Mouse (Mus musculus): ENCODE measurements around the gene Nme2. TPM values are rescaled to one million over a fixed set of nuclear protein-coding genes. Genes with fewer than 3 reads are reported as not detected.

Gene Nme2
- polyA plus RNA-seq, 1 experiment = 1.4 TPM

DNA sequence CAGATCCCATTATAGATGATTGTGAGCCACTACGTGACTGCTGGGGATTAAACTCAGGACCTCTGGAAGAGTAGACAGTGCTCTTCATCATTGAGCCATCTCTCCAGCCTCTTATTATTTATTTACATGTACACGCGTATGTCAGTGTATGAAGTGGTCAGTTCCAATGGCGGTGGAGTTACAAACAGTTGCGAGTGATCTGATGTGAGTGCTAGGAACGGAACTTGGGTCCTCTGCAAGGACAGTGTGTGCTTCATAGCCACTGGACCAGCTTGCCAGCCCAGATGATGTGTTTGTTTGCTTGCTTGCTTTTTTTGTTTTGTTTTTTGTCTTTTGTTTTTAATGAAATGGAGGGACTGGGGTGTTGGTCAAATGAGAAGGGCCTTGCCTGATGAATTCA, 13.1 kb upstream of the Nme2 start:
- peak overlapping the region; percentile 88 for H3K4me3 ChIP-seq (replicated peaks)
- H3K4me1 ChIP-seq (ENCODE audit: control insufficient read depth) = peaks cover 34% of the 10 kb centered on the region
- peaks cover 19% of the 10 kb centered on the region for H3K36me3 ChIP-seq (ENCODE audit: control insufficient read depth)
- no peaks in the 10 kb centered on the region for H3K9me3 ChIP-seq (ENCODE audit: control insufficient read depth, low read length)
- no peaks in the 10 kb centered on the region for H3K27me3 ChIP-seq (ENCODE audit: control insufficient read depth)
- TF ChIP-seq TAL1 (IDR thresholded peaks at IDR 0.05; ENCODE audit: low read length) (no peak), GATA1 (IDR thresholded peaks at IDR 0.05; ENCODE audit: low read length) (no peak)

GRCm38 (mm10) chr11:93968848-93969128, 12.7 kb upstream of the Nme2 start:
- Histone ChIP-seq H3K36me3 (ENCODE audit: control insufficient read depth) (peaks cover 23% of the 10 kb centered on the region), H3K4me1 (ENCODE audit: control insufficient read depth) (peaks cover 34% of the 10 kb centered on the region), H3K9me3 (ENCODE audit: control insufficient read depth, low read length) (no peaks in the 10 kb centered on the region), H3K4me3 (replicated peaks) (peak overlapping the region; percentile 88), H3K27me3 (ENCODE audit: control insufficient read depth) (no peaks in the 10 kb centered on the region)
- TF ChIP-seq TAL1 (IDR thresholded peaks at IDR 0.05; ENCODE audit: low read length) (no peak), GATA1 (IDR thresholded peaks at IDR 0.05; ENCODE audit: low read length) (no peak)

DNA sequence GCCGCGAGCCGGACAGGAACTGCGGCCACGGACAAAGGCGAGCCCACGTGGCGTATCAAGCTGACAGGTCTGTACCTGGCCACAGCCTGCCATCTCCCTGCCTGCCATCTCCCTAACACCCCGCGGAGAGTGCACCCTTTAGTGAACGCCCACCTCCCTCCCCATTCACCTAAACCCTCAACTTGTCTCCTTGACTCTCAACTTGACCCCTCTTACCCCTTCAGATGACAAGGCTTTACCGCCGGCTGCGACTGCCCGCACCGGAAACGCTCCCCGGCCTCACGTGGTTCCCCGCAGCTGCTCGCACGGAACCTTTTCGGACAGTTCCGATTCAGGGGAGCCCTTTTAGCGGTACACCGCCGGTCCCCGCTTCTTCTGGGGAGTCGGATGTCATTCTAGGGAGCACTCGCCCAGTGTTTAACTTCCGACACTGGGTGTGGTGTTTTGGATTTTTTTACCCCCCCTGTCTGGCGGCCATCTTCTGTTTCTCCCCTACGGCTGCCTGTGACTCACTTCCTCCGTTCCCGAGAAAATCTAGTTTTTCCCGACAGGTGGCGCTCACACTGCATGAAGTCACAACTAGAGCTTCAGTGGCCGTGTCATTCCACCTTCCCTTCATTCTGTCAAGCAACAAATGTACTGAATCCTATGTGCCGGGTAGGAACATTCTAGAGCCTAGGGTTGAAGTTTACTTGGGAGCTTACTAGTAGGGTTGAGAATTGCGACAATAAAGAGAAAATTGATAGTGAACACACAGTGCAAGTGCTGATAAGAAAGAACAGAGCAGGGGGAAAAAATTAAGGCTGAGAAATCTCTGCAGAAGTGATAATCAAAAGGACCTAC, 12.2 kb upstream of the Nme2 start, which contains the start of the genes Gm20390 and Nme1:
Gene Gm20390 (minus strand): TSS at position 289 of the 843 bp plus-strand sequence.
Gene Nme1 (minus strand): TSS at position 517 of the 843 bp plus-strand sequence.
- H3K4me1 ChIP-seq (ENCODE audit: control insufficient read depth) = peaks cover 34% of the 10 kb centered on the region
- H3K27me3 ChIP-seq (ENCODE audit: control insufficient read depth) = no peaks in the 10 kb centered on the region
- no peaks in the 10 kb centered on the region for H3K9me3 ChIP-seq (ENCODE audit: control insufficient read depth, low read length)
- peak within 1 kb of the TSS; percentile 88 for H3K4me3 ChIP-seq (replicated peaks)
- TF ChIP-seq GATA1 (IDR thresholded peaks at IDR 0.05; ENCODE audit: low read length) (no peak), TAL1 (IDR thresholded peaks at IDR 0.05; ENCODE audit: low read length) (no peak)
- H3K36me3 ChIP-seq (ENCODE audit: control insufficient read depth) = peaks cover 29% of the 10 kb centered on the region

- TF ChIP-seq TAL1 (IDR thresholded peaks at IDR 0.05; ENCODE audit: low read length) = no peak
- TF ChIP-seq GATA1 (IDR thresholded peaks at IDR 0.05; ENCODE audit: low read length) = no peak
- H3K36me3 ChIP-seq (ENCODE audit: control insufficient read depth) = peaks cover 37% of the 10 kb centered on the region
- no peaks in the 10 kb centered on the region for H3K9me3 ChIP-seq (ENCODE audit: control insufficient read depth, low read length)
- no peaks in the 10 kb centered on the region for H3K27me3 ChIP-seq (ENCODE audit: control insufficient read depth)
- peak overlapping the region; percentile 88 for H3K4me3 ChIP-seq (replicated peaks)
- peaks cover 34% of the 10 kb centered on the region for H3K4me1 ChIP-seq (ENCODE audit: control insufficient read depth)
These were observed 11.3 kb upstream of the Nme2 start for GRCm38 (mm10) chr11:93967381-93967780.

- Histone ChIP-seq H3K4me1 (ENCODE audit: control insufficient read depth) (peaks cover 34% of the 10 kb centered on the region), H3K27me3 (ENCODE audit: control insufficient read depth) (no peaks in the 10 kb centered on the region), H3K36me3 (ENCODE audit: control insufficient read depth) (peaks cover 54% of the 10 kb centered on the region), H3K4me3 (replicated peaks) (no peak overlapping the region), H3K9me3 (ENCODE audit: control insufficient read depth, low read length) (no peaks in the 10 kb centered on the region)
- TF ChIP-seq TAL1 (IDR thresholded peaks at IDR 0.05; ENCODE audit: low read length) (no peak), GATA1 (IDR thresholded peaks at IDR 0.05; ENCODE audit: low read length) (no peak)
These were observed 9.3 kb upstream of the Nme2 start for GRCm38 (mm10) chr11:93965391-93965790.

DNA sequence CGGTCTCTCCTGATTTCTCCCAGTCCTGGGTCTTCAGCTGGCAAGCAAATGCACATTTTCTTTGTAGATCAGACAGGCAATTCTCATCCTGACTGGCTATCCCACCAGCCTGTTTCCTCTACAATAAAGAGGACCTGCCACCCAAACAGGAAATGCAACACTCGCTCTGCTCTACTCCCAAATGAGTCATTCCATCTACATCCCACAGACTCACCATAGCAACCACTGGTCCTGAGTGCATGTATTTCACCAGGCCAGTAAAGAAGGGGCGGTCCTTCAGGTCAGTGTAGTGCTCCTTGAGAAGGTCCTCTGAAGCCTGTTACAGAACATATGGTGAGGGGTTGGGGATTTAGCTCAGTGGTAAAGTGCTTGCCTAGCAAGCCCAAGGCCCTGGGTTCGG, 7.0 kb upstream of the Nme2 start:
- Histone ChIP-seq H3K4me1 (ENCODE audit: control insufficient read depth) (peaks cover 24% of the 10 kb centered on the region), H3K4me3 (replicated peaks) (no peak overlapping the region), H3K36me3 (ENCODE audit: control insufficient read depth) (peaks cover 75% of the 10 kb centered on the region), H3K27me3 (ENCODE audit: control insufficient read depth) (no peaks in the 10 kb centered on the region), H3K9me3 (ENCODE audit: control insufficient read depth, low read length) (no peaks in the 10 kb centered on the region)
- TF ChIP-seq GATA1 (IDR thresholded peaks at IDR 0.05; ENCODE audit: low read length) (no peak), TAL1 (IDR thresholded peaks at IDR 0.05; ENCODE audit: low read length) (no peak)

GRCm38 (mm10) chr11:93961482-93961881, 5.4 kb upstream of the Nme2 start:
- peaks cover 20% of the 10 kb centered on the region for H3K4me1 ChIP-seq (ENCODE audit: control insufficient read depth)
- no peak for TF ChIP-seq GATA1 (IDR thresholded peaks at IDR 0.05; ENCODE audit: low read length)
- H3K9me3 ChIP-seq (ENCODE audit: control insufficient read depth, low read length) = no peaks in the 10 kb centered on the region
- H3K4me3 ChIP-seq (replicated peaks) = no peak overlapping the region
- H3K27me3 ChIP-seq (ENCODE audit: control insufficient read depth) = no peaks in the 10 kb centered on the region
- H3K36me3 ChIP-seq (ENCODE audit: control insufficient read depth) = peaks cover 82% of the 10 kb centered on the region

- TF ChIP-seq GATA1 (IDR thresholded peaks at IDR 0.05; ENCODE audit: low read length) (no peak), TAL1 (IDR thresholded peaks at IDR 0.05; ENCODE audit: low read length) (no peak)
- peaks cover 7% of the 10 kb centered on the region for H3K27me3 ChIP-seq (ENCODE audit: control insufficient read depth)
- H3K4me3 ChIP-seq (replicated peaks) = no peak overlapping the region
- peaks cover 28% of the 10 kb centered on the region for H3K4me1 ChIP-seq (ENCODE audit: control insufficient read depth)
- no peaks in the 10 kb centered on the region for H3K9me3 ChIP-seq (ENCODE audit: control insufficient read depth, low read length)
- peaks cover 49% of the 10 kb centered on the region for H3K36me3 ChIP-seq (ENCODE audit: control insufficient read depth)
These were observed 1.7 kb upstream of the Nme2 start for GRCm38 (mm10) chr11:93957746-93958145.

- Histone ChIP-seq H3K9me3 (ENCODE audit: control insufficient read depth, low read length) (no peaks in the 10 kb centered on the region), H3K4me3 (replicated peaks) (no peak overlapping the region), H3K36me3 (ENCODE audit: control insufficient read depth) (peaks cover 44% of the 10 kb centered on the region), H3K27me3 (ENCODE audit: control insufficient read depth) (peaks cover 7% of the 10 kb centered on the region), H3K4me1 (ENCODE audit: control insufficient read depth) (peaks cover 28% of the 10 kb centered on the region)
- TF ChIP-seq GATA1 (IDR thresholded peaks at IDR 0.05; ENCODE audit: low read length) (no peak), TAL1 (IDR thresholded peaks at IDR 0.05; ENCODE audit: low read length) (no peak)
These were observed 1.0 kb upstream of the Nme2 start for GRCm38 (mm10) chr11:93957031-93957555.

Measured in erythroblast, embryonic 14.5 days (primary cell).